In genomic region chr10:75424498-75424901, GRCm38 (mm10) we compare ENCODE assay signal across 14 mouse cellular contexts. TPM values are rescaled to one million over a fixed set of nuclear protein-coding genes. Genes with fewer than 3 reads are reported as not detected.
DNase-seq lines count a peak whose midpoint lies in the region; ATAC-seq lines count a peak whose summit lies in the region.
"Had no signal": no experiment of that assay in that cellular context is flagged by ENCODE, and none has a peak within 500 bp of the region (broad histone marks: within the 10 kb centered on the region; RNA-seq: fewer than 3 reads in every experiment).

No protein-coding gene starts in this region.

- H3K27ac ChIP-seq in heart, embryonic 12.5 days (ENCODE audit: poor library complexity, severe bottlenecking): peak overlapping the region; percentile 23; the same call in 1 of the 2 replicates
- no peak overlapping the region for H3K27ac ChIP-seq in liver, embryonic 13.5 days
- H3K27ac ChIP-seq: left cerebral cortex, adult 2 months; limb, embryonic 15.5 days; midbrain, embryonic 15.5 days; neural tube, embryonic 13.5 days had no signal

- peaks cover 3% of the 10 kb centered on the region for H3K4me1 ChIP-seq in heart, embryonic 12.5 days (replicated peaks)
- H3K4me1 ChIP-seq in liver, embryonic 13.5 days (replicated peaks): 0 out of 2 replicates have a peak, but pooled peaks cover 5% of the 10 kb centered on the region
- H3K4me1 ChIP-seq: limb, embryonic 15.5 days; midbrain, embryonic 15.5 days; neural tube, embryonic 13.5 days had no signal

- no peaks in the 10 kb centered on the region for H3K27me3 ChIP-seq in heart, embryonic 12.5 days (replicated peaks)
- no peaks in the 10 kb centered on the region for H3K27me3 ChIP-seq in liver, embryonic 13.5 days
- H3K27me3 ChIP-seq: limb, embryonic 15.5 days; midbrain, embryonic 15.5 days; neural tube, embryonic 13.5 days had no signal

- ATAC-seq in heart, embryonic 12.5 days (ENCODE audit: insufficient number of reproducible peaks, low FRiP score): 0 out of 2 replicates have a peak, but pooled peaks have one; percentile 51
- no peak for ATAC-seq in liver, embryonic 13.5 days (ENCODE audit: low read depth)
- ATAC-seq: midbrain, embryonic 15.5 days had no signal

- H3K4me3 ChIP-seq in heart, embryonic 12.5 days: no peak overlapping the region
- no peak overlapping the region for H3K4me3 ChIP-seq in liver, embryonic 13.5 days (replicated peaks)
- H3K4me3 ChIP-seq: left cerebral cortex, adult 2 months; limb, embryonic 15.5 days; midbrain, embryonic 15.5 days; neural tube, embryonic 13.5 days had no signal

- H3K9me3 ChIP-seq in heart, embryonic 12.5 days (replicated peaks): 0 out of 2 replicates have a peak, but pooled peaks cover 4% of the 10 kb centered on the region
- no peaks in the 10 kb centered on the region for H3K9me3 ChIP-seq in liver, embryonic 13.5 days (replicated peaks)
- H3K9me3 ChIP-seq: limb, embryonic 15.5 days; midbrain, embryonic 15.5 days; neural tube, embryonic 13.5 days had no signal

- no peak overlapping the region for H3K9ac ChIP-seq in heart, embryonic 12.5 days
- H3K9ac ChIP-seq in liver, embryonic 13.5 days: no peak overlapping the region
- H3K9ac ChIP-seq: limb, embryonic 15.5 days; midbrain, embryonic 15.5 days; neural tube, embryonic 13.5 days had no signal

- 52% methylated on average over 10 of the region's 10 CpGs for WGBS in heart, embryonic 12.5 days
- 61% methylated on average over 10 of the region's 10 CpGs for WGBS in liver, embryonic 13.5 days (ENCODE audit: insufficient replicate concordance)

- H3K4me2 ChIP-seq in heart, embryonic 12.5 days: peak overlapping the region; percentile 26
- H3K4me2 ChIP-seq in liver, embryonic 13.5 days: 0 out of 2 replicates have a peak overlapping the region, but pooled peaks have one; percentile 10
- H3K4me2 ChIP-seq: limb, embryonic 15.5 days; midbrain, embryonic 15.5 days; neural tube, embryonic 13.5 days had no signal

- no peak for DNase-seq in heart, adult 8-10 months (ENCODE audit: low spot score)
- no peak for DNase-seq in liver, embryonic 13.5 days
- DNase-seq in liver: no peak
- peak; percentile 76 for DNase-seq in CD4-positive helper T cell, adult 2 months (ENCODE audit: low read depth, low spot score)
- DNase-seq in induced T-regulatory cell, adult 2 months (ENCODE audit: low read depth): peak; percentile 81
- no peak for DNase-seq in left cerebral cortex, postnatal 36 days (ENCODE audit: low spot score in 2 of 2)
- DNase-seq in spleen, postnatal 10 days (ENCODE audit: low spot score in 2 of 2): no peak
- DNase-seq: cerebellum, adult 9-11 months; retina, postnatal 1 day had no signal

- intact Hi-C loops in left cerebral cortex, postnatal 36 days (cut with DNase I): no loop called here

- no peaks in the 10 kb centered on the region for H3K36me3 ChIP-seq in heart, embryonic 12.5 days
- H3K36me3 ChIP-seq in liver, embryonic 13.5 days: no peaks in the 10 kb centered on the region
- H3K36me3 ChIP-seq: limb, embryonic 15.5 days; midbrain, embryonic 15.5 days; neural tube, embryonic 13.5 days had no signal

RNA-seq across cellular contexts. Expression of gene Upb1, which starts 23.6 kb away (rescaled TPM):
- polyA plus RNA-seq in heart, embryonic 12.5 days (2016; fragmentation: Nextera tagmentation; extraction: Ambion mirVana): 0.15 and 0.17 TPM in 2 replicates
- total RNA-seq in heart, adult 8-10 months (2022): 1 to 10 TPM in 1 of 4 experiments, under 1 TPM in 3; 0.53 to 1.0 (median 0.63) TPM
- 12.0 and 14.2 TPM in 2 replicates for polyA plus RNA-seq in liver, embryonic 13.5 days (2015; fragmentation: Nextera tagmentation; extraction: Ambion mirVana)
- total RNA-seq in left cerebral cortex, postnatal 36 days (2021): under 1 TPM; 0.22 to 0.39 TPM
- polyA plus RNA-seq: neural tube, embryonic 13.5 days had no signal

Comparison
In these comparisons a context has a peak if more than half of its experiments do, and no peak if none do; other contexts are left out.
1. DNase-seq: peak in CD4-positive helper T cell, adult 2 months (single experiment) and induced T-regulatory cell, adult 2 months (single experiment); none in heart, adult 8-10 months (single experiment), liver, embryonic 13.5 days (single experiment), liver (single experiment), left cerebral cortex, postnatal 36 days (0 of 2) and spleen, postnatal 10 days (0 of 2).